Mouse (Mus musculus): ENCODE measurements around the gene Rab14.

- TF ChIP-seq CTCF (conservative IDR thresholded peaks at IDR 0.05; ENCODE audit: insufficient read depth, insufficient read length, low read depth, low read length) (no peak), POLR2A (IDR thresholded peaks at IDR 0.05; ENCODE audit: low read depth, low read length) (no peak)
Measured at GRCm38 (mm10) chr2:35173666-35174065, 27.3 kb downstream of the Rab14 start.

All from kidney, adult 2 months (tissue).